In genomic region chr11:3362854-3363253, GRCm38 (mm10) we compare ENCODE assay signal across 33 mouse cellular contexts.
"Had no signal": no experiment of that assay in that cellular context is flagged by ENCODE, and none has a peak within 500 bp of the region (broad histone marks: within the 10 kb centered on the region; RNA-seq: fewer than 3 reads in every experiment).

No protein-coding gene starts in this region.

- H3K9ac ChIP-seq: limb, embryonic 12.5 days; limb, embryonic 13.5 days; limb, embryonic 15.5 days; liver, embryonic 12.5 days; liver, embryonic 13.5 days; liver, embryonic 14.5 days; liver, embryonic 15.5 days; liver, postnatal 0 days; lung, embryonic 14.5 days; lung, embryonic 15.5 days; midbrain, embryonic 12.5 days; midbrain, embryonic 13.5 days; midbrain, embryonic 15.5 days; neural tube, embryonic 12.5 days; neural tube, embryonic 13.5 days had no signal

- H3K4me3 ChIP-seq: limb, embryonic 10.5 days; limb, embryonic 12.5 days; limb, embryonic 13.5 days; limb, embryonic 15.5 days; liver, embryonic 12.5 days; liver, embryonic 13.5 days; liver, embryonic 15.5 days; lung, embryonic 15.5 days; megakaryocyte, embryonic 14.5 days; midbrain, embryonic 10.5 days; midbrain, embryonic 12.5 days; midbrain, embryonic 13.5 days; midbrain, embryonic 15.5 days; myocyte; neural tube, embryonic 12.5 days; neural tube, embryonic 13.5 days had no signal

- H3K27ac ChIP-seq: limb, embryonic 10.5 days; limb, embryonic 12.5 days; limb, embryonic 13.5 days; limb, embryonic 15.5 days; liver, embryonic 12.5 days; liver, embryonic 13.5 days; liver, embryonic 14.5 days; liver, embryonic 15.5 days; lung, embryonic 15.5 days; macrophage; midbrain, embryonic 10.5 days; midbrain, embryonic 12.5 days; midbrain, embryonic 13.5 days; midbrain, embryonic 15.5 days; neural tube, embryonic 12.5 days; neural tube, embryonic 13.5 days had no signal

- DNase-seq: left cerebral cortex, postnatal 4 days; liver; liver, embryonic 13.5 days; liver, postnatal 0 days; lung, adult 18-20 months; lung, adult 2 months; lung, embryonic 14.5 days; lung, postnatal 10 days; lung, postnatal 14 days; lung, postnatal 36 days; lung, postnatal 4 days; midbrain, embryonic 14.5 days had no signal

- H3K27me3 ChIP-seq: limb, embryonic 12.5 days; limb, embryonic 13.5 days; limb, embryonic 15.5 days; liver, embryonic 12.5 days; liver, embryonic 13.5 days; liver, embryonic 15.5 days; lung, embryonic 15.5 days; megakaryocyte, embryonic 14.5 days; midbrain, embryonic 12.5 days; midbrain, embryonic 13.5 days; midbrain, embryonic 15.5 days; neural tube, embryonic 12.5 days; neural tube, embryonic 13.5 days had no signal

- ATAC-seq: liver, embryonic 12.5 days; liver, postnatal 0 days; lung, postnatal 0 days; midbrain, embryonic 13.5 days; midbrain, embryonic 15.5 days; midbrain, embryonic 16.5 days had no signal

- H3K9me3 ChIP-seq: limb, embryonic 10.5 days; limb, embryonic 15.5 days; liver, embryonic 12.5 days; liver, embryonic 13.5 days; liver, embryonic 15.5 days; lung, embryonic 15.5 days; midbrain, embryonic 13.5 days; midbrain, embryonic 15.5 days had no signal

- H3K4me1 ChIP-seq: limb, embryonic 10.5 days; limb, embryonic 12.5 days; liver, embryonic 12.5 days; liver, embryonic 13.5 days; liver, embryonic 15.5 days; lung, embryonic 15.5 days; midbrain, embryonic 10.5 days; neural tube, embryonic 12.5 days had no signal

- H3K4me2 ChIP-seq: limb, embryonic 12.5 days; limb, embryonic 13.5 days; limb, embryonic 15.5 days; liver, embryonic 11.5 days; liver, embryonic 12.5 days; liver, embryonic 13.5 days; liver, embryonic 15.5 days; lung, embryonic 14.5 days; lung, embryonic 15.5 days; midbrain, embryonic 11.5 days; midbrain, embryonic 12.5 days; midbrain, embryonic 13.5 days; midbrain, embryonic 15.5 days; neural tube, embryonic 12.5 days; neural tube, embryonic 13.5 days had no signal
